Mouse (Mus musculus) ES-Bruce4 (cell line): Measurements from ENCODE around the gene Zc3h7b. TPM values are rescaled to one million over a fixed set of nuclear protein-coding genes. Genes with fewer than 3 reads are reported as not detected.

ENCODE experiments used
- H3K27ac ChIP-seq: 2 replicates; pipeline ENCODE4 v1.5.1; 2012; ENCODE audit warnings: low read length, inconsistent platforms; ENCODE audit not compliant: insufficient read depth
- H3K27me3 ChIP-seq: 2 replicates; pipeline ENCODE4 v1.6.1; 2012; ENCODE audit warnings: mild to moderate bottlenecking, low read length, inconsistent platforms; ENCODE audit not compliant: control insufficient read depth, poor library complexity, insufficient read depth, severe bottlenecking
- H3K36me3 ChIP-seq: 2 replicates; pipeline ENCODE4 v1.6.1; 2012; ENCODE audit warnings: inconsistent platforms, mild to moderate bottlenecking, low read length, moderate library complexity; ENCODE audit not compliant: control insufficient read depth, poor library complexity, insufficient read depth, severe bottlenecking
- H3K4me1 ChIP-seq: one replicate; pipeline ENCODE4 v1.8.1; 2011; ENCODE audit warnings: low read length; ENCODE audit not compliant: control insufficient read depth, insufficient read depth
- H3K4me3 ChIP-seq: 2 replicates; pipeline ENCODE4 v1.5.1; 2011; ENCODE audit warnings: low read depth, mild to moderate bottlenecking, low read length
- H3K9ac ChIP-seq: 2 replicates; pipeline ENCODE4 v1.6.1; 2012; ENCODE audit warnings: low read depth, mild to moderate bottlenecking, inconsistent platforms; ENCODE audit not compliant: poor library complexity, severe bottlenecking
- H3K9me3 ChIP-seq: replicated peaks from 2 replicates; pipeline ENCODE4 v1.6.1; 2012; ENCODE audit warnings: mild to moderate bottlenecking, low read length, inconsistent platforms; ENCODE audit not compliant: control insufficient read depth, poor library complexity, insufficient read depth, severe bottlenecking
- CTCF ChIP-seq: IDR thresholded peaks from one replicate; pipeline ENCODE4 v1.8.1; 2011; ENCODE audit warnings: low read depth, low read length
- EP300 ChIP-seq: IDR thresholded peaks from 2 replicates; pipeline ENCODE4 v1.6.1; 2011; ENCODE audit warnings: low read depth, low read length; ENCODE audit not compliant: insufficient read depth
- POLR2A ChIP-seq: IDR thresholded peaks from one replicate; pipeline ENCODE4 v1.8.1; 2011; ENCODE audit warnings: low read length; ENCODE audit not compliant: insufficient read depth
- polyA plus RNA-seq: library from polyadenylated mRNA; stranded (reverse); fragments of >200 nt; gene quantifications from 2 replicates; pipeline ENCODE4 v1.2.4, GENCODE M21; 2011; ENCODE audit warnings: low read depth; ENCODE audit not compliant: missing spikeins, insufficient read depth, insufficient read length

The Zc3h7b gene
- polyA plus RNA-seq, 1 experiment, result 42.1 TPM

GRCm38 (mm10) chr15:81805624-81806023, 60.8 kb downstream of the Zc3h7b start:
- TF ChIP-seq EP300, result no peak
- TF ChIP-seq CTCF, result no peak
- no peak for TF ChIP-seq POLR2A
- Histone ChIP-seq H3K9ac (no peak overlapping the region), H3K4me1 (no peaks in the 10 kb centered on the region), H3K27me3 (no peaks in the 10 kb centered on the region), H3K27ac (no peak overlapping the region), H3K36me3 (no peaks in the 10 kb centered on the region), H3K9me3 (no peaks in the 10 kb centered on the region), H3K4me3 (no peak overlapping the region)

GRCm38 (mm10) chr15:81806621-81807404, 62.0 kb downstream of the Zc3h7b start:
- TF ChIP-seq POLR2A, result no peak
- TF ChIP-seq CTCF, result no peak
- no peak for TF ChIP-seq EP300
- Histone ChIP-seq H3K4me3 (no peak overlapping the region), H3K36me3 (no peaks in the 10 kb centered on the region), H3K9ac (no peak overlapping the region), H3K4me1 (no peaks in the 10 kb centered on the region), H3K27ac (no peak overlapping the region), H3K27me3 (no peaks in the 10 kb centered on the region), H3K9me3 (no peaks in the 10 kb centered on the region)

GRCm38 (mm10) chr15:81808799-81809198, 63.9 kb downstream of the Zc3h7b start:
- H3K9ac ChIP-seq, result no peak overlapping the region
- H3K27ac ChIP-seq, result no peak overlapping the region
- H3K27me3 ChIP-seq, result no peaks in the 10 kb centered on the region
- no peak for TF ChIP-seq EP300
- no peak for TF ChIP-seq POLR2A
- no peak for TF ChIP-seq CTCF
- H3K36me3 ChIP-seq, result no peaks in the 10 kb centered on the region
- H3K4me3 ChIP-seq, result no peak overlapping the region
- H3K9me3 ChIP-seq, result no peaks in the 10 kb centered on the region
- H3K4me1 ChIP-seq, result no peaks in the 10 kb centered on the region

GRCm38 (mm10) chr15:81809550-81809949, 64.7 kb downstream of the Zc3h7b start:
- no peak overlapping the region for H3K4me3 ChIP-seq
- H3K9ac ChIP-seq, result no peak overlapping the region
- H3K36me3 ChIP-seq, result no peaks in the 10 kb centered on the region
- H3K27me3 ChIP-seq, result no peaks in the 10 kb centered on the region
- TF ChIP-seq CTCF, result no peak
- TF ChIP-seq POLR2A, result no peak
- no peak for TF ChIP-seq EP300
- H3K27ac ChIP-seq, result no peak overlapping the region
- no peaks in the 10 kb centered on the region for H3K4me1 ChIP-seq
- H3K9me3 ChIP-seq, result no peaks in the 10 kb centered on the region

GRCm38 (mm10) chr15:81810150-81810549, 65.3 kb downstream of the Zc3h7b start:
- no peaks in the 10 kb centered on the region for H3K4me1 ChIP-seq
- no peak for TF ChIP-seq CTCF
- no peak for TF ChIP-seq POLR2A
- no peak for TF ChIP-seq EP300
- H3K27ac ChIP-seq, result no peak overlapping the region

More at GRCm38 (mm10) chr15:81810150-81810549, 65.3 kb downstream of the Zc3h7b start:
- no peaks in the 10 kb centered on the region for H3K9me3 ChIP-seq
- peak overlapping the region; percentile 36 for H3K9ac ChIP-seq
- H3K4me3 ChIP-seq, result peak overlapping the region; percentile 85
- no peaks in the 10 kb centered on the region for H3K27me3 ChIP-seq
- H3K36me3 ChIP-seq, result no peaks in the 10 kb centered on the region
